Mouse (Mus musculus): Measurements from ENCODE around the gene Macrod2. TPM values are rescaled to one million over a fixed set of nuclear protein-coding genes. Genes with fewer than 3 reads are reported as not detected.

Macrod2 gene
- polyA plus RNA-seq, 1 experiment from 2014 or later = 42.1 TPM

- no peak overlapping the region for H3K27ac ChIP-seq (replicated peaks; ENCODE audit: low read depth, low read length)
- no peak overlapping the region for H3K4me3 ChIP-seq (ENCODE audit: low read depth, low read length)
- WGBS = 88% methylated on average over 5 of the region's 5 CpGs
- H3K4me2 ChIP-seq (ENCODE audit: low read depth, severe bottlenecking) = no peak overlapping the region
- H3K9ac ChIP-seq (ENCODE audit: low read length) = no peak overlapping the region
- ATAC-seq (ENCODE audit: insufficient number of reproducible peaks, low FRiP score, low TSS enrichment, low read depth) (no peak), DNase-seq (ENCODE audit: low spot score) (no peak)
- H3K9me3 ChIP-seq (ENCODE audit: control insufficient read depth, low read length) = no peaks in the 10 kb centered on the region
- H3K36me3 ChIP-seq (ENCODE audit: control insufficient read depth, insufficient read depth, low read length) = no peaks in the 10 kb centered on the region
- no peaks in the 10 kb centered on the region for H3K27me3 ChIP-seq (ENCODE audit: control insufficient read depth, insufficient read depth, low read length)
- no peaks in the 10 kb centered on the region for H3K4me1 ChIP-seq (ENCODE audit: control insufficient read depth, insufficient read depth, low read length)
Observed at GRCm38 (mm10) chr2:141211346-141211745, 816.2 kb downstream of the Macrod2 start.

- Histone ChIP-seq H3K9me3 (ENCODE audit: control insufficient read depth, low read length) (no peaks in the 10 kb centered on the region), H3K4me2 (ENCODE audit: low read depth, severe bottlenecking) (no peak overlapping the region), H3K4me3 (ENCODE audit: low read depth, low read length) (no peak overlapping the region), H3K27me3 (ENCODE audit: control insufficient read depth, insufficient read depth, low read length) (no peaks in the 10 kb centered on the region), H3K36me3 (ENCODE audit: control insufficient read depth, insufficient read depth, low read length) (no peaks in the 10 kb centered on the region), H3K27ac (replicated peaks; ENCODE audit: low read depth, low read length) (no peak overlapping the region), H3K4me1 (ENCODE audit: control insufficient read depth, insufficient read depth, low read length) (no peaks in the 10 kb centered on the region), H3K9ac (ENCODE audit: low read length) (no peak overlapping the region)
- DNase-seq (ENCODE audit: low spot score) (no peak), ATAC-seq (ENCODE audit: insufficient number of reproducible peaks, low FRiP score, low TSS enrichment, low read depth) (no peak)
- 95% methylated on average over 2 of the region's 2 CpGs for WGBS
Observed at GRCm38 (mm10) chr2:141212291-141212690, 817.2 kb downstream of the Macrod2 start.

GRCm38 (mm10) chr2:141217490-141217889 lies 822.4 kb downstream of the Macrod2 start:
- Histone ChIP-seq H3K27me3 (ENCODE audit: control insufficient read depth, insufficient read depth, low read length) (no peaks in the 10 kb centered on the region), H3K4me1 (ENCODE audit: control insufficient read depth, insufficient read depth, low read length) (no peaks in the 10 kb centered on the region), H3K27ac (replicated peaks; ENCODE audit: low read depth, low read length) (no peak overlapping the region), H3K9me3 (ENCODE audit: control insufficient read depth, low read length) (no peaks in the 10 kb centered on the region; the same call in 1 of the 2 replicates), H3K9ac (ENCODE audit: low read length) (no peak overlapping the region), H3K4me2 (ENCODE audit: low read depth, severe bottlenecking) (no peak overlapping the region), H3K4me3 (ENCODE audit: low read depth, low read length) (no peak overlapping the region), H3K36me3 (ENCODE audit: control insufficient read depth, insufficient read depth, low read length) (no peaks in the 10 kb centered on the region)
- DNase-seq (ENCODE audit: low spot score) (no peak), ATAC-seq (ENCODE audit: insufficient number of reproducible peaks, low FRiP score, low TSS enrichment, low read depth) (no peak)
- WGBS = 36% methylated on average over 2 of the region's 2 CpGs

GRCm38 (mm10) chr2:141217925-141218324 lies 822.8 kb downstream of the Macrod2 start:
- ATAC-seq (ENCODE audit: insufficient number of reproducible peaks, low FRiP score, low TSS enrichment, low read depth) (no peak), DNase-seq (ENCODE audit: low spot score) (no peak)

GRCm38 (mm10) chr2:141228809-141229208 lies 833.7 kb downstream of the Macrod2 start:
- no peak for ATAC-seq (ENCODE audit: insufficient number of reproducible peaks, low FRiP score, low TSS enrichment, low read depth)
- H3K36me3 ChIP-seq (ENCODE audit: control insufficient read depth, insufficient read depth, low read length) = no peaks in the 10 kb centered on the region
- no peak for DNase-seq (ENCODE audit: low spot score)
- H3K27me3 ChIP-seq (ENCODE audit: control insufficient read depth, insufficient read depth, low read length) = no peaks in the 10 kb centered on the region
- H3K4me3 ChIP-seq (ENCODE audit: low read depth, low read length) = no peak overlapping the region
- no peak overlapping the region for H3K27ac ChIP-seq (replicated peaks; ENCODE audit: low read depth, low read length)
- WGBS = 91% methylated on average over 1 of the region's 1 CpGs
- peaks cover 2% of the 10 kb centered on the region; the same call in 1 of the 2 replicates for H3K4me1 ChIP-seq (ENCODE audit: control insufficient read depth, insufficient read depth, low read length)
- H3K9me3 ChIP-seq (ENCODE audit: control insufficient read depth, low read length) = no peaks in the 10 kb centered on the region
- no peak overlapping the region for H3K9ac ChIP-seq (ENCODE audit: low read length)
- H3K4me2 ChIP-seq (ENCODE audit: low read depth, severe bottlenecking) = no peak overlapping the region

More at GRCm38 (mm10) chr2:141217925-141218324, 822.8 kb downstream of the Macrod2 start:
- Histone ChIP-seq H3K27ac (replicated peaks; ENCODE audit: low read depth, low read length) (no peak overlapping the region), H3K9ac (ENCODE audit: low read length) (no peak overlapping the region), H3K4me3 (ENCODE audit: low read depth, low read length) (no peak overlapping the region), H3K4me1 (ENCODE audit: control insufficient read depth, insufficient read depth, low read length) (no peaks in the 10 kb centered on the region), H3K9me3 (ENCODE audit: control insufficient read depth, low read length) (no peaks in the 10 kb centered on the region; the same call in 1 of the 2 replicates), H3K36me3 (ENCODE audit: control insufficient read depth, insufficient read depth, low read length) (no peaks in the 10 kb centered on the region), H3K4me2 (ENCODE audit: low read depth, severe bottlenecking) (no peak overlapping the region), H3K27me3 (ENCODE audit: control insufficient read depth, insufficient read depth, low read length) (no peaks in the 10 kb centered on the region)
- WGBS = 92% methylated on average over 3 of the region's 3 CpGs

GRCm38 (mm10) chr2:141229820-141230219 lies 834.7 kb downstream of the Macrod2 start:
- no peak overlapping the region for H3K4me2 ChIP-seq (ENCODE audit: low read depth, severe bottlenecking)
- WGBS = 69% methylated on average over 6 of the region's 6 CpGs
- H3K4me3 ChIP-seq (ENCODE audit: low read depth, low read length) = no peak overlapping the region
- H3K27ac ChIP-seq (replicated peaks; ENCODE audit: low read depth, low read length) = no peak overlapping the region
- H3K9me3 ChIP-seq (ENCODE audit: control insufficient read depth, low read length) = no peaks in the 10 kb centered on the region
- DNase-seq (ENCODE audit: low spot score) = no peak
- peaks cover 7% of the 10 kb centered on the region for H3K4me1 ChIP-seq (ENCODE audit: control insufficient read depth, insufficient read depth, low read length)
- H3K27me3 ChIP-seq (ENCODE audit: control insufficient read depth, insufficient read depth, low read length) = no peaks in the 10 kb centered on the region
- ATAC-seq (ENCODE audit: insufficient number of reproducible peaks, low FRiP score, low TSS enrichment, low read depth) = no peak
- no peak overlapping the region for H3K9ac ChIP-seq (ENCODE audit: low read length)
- H3K36me3 ChIP-seq (ENCODE audit: control insufficient read depth, insufficient read depth, low read length) = no peaks in the 10 kb centered on the region

- Histone ChIP-seq H3K4me2 (ENCODE audit: low read depth, severe bottlenecking) (peak overlapping the region; percentile 24; the same call in 1 of the 2 replicates), H3K4me3 (ENCODE audit: low read depth, low read length) (no peak overlapping the region), H3K4me1 (ENCODE audit: control insufficient read depth, insufficient read depth, low read length) (peaks cover 7% of the 10 kb centered on the region), H3K9ac (ENCODE audit: low read length) (no peak overlapping the region), H3K27me3 (ENCODE audit: control insufficient read depth, insufficient read depth, low read length) (no peaks in the 10 kb centered on the region), H3K36me3 (ENCODE audit: control insufficient read depth, insufficient read depth, low read length) (no peaks in the 10 kb centered on the region), H3K9me3 (ENCODE audit: control insufficient read depth, low read length) (no peaks in the 10 kb centered on the region), H3K27ac (replicated peaks; ENCODE audit: low read depth, low read length) (no peak overlapping the region)
- DNase-seq (ENCODE audit: low spot score) (peak; percentile 39), ATAC-seq (ENCODE audit: insufficient number of reproducible peaks, low FRiP score, low TSS enrichment, low read depth) (no peak)
- 22% methylated on average over 16 of the region's 16 CpGs for WGBS
Observed at GRCm38 (mm10) chr2:141231011-141231668, 836.0 kb downstream of the Macrod2 start.

GRCm38 (mm10) chr2:141234306-141234705 lies 839.2 kb downstream of the Macrod2 start:
- H3K4me1 ChIP-seq (ENCODE audit: control insufficient read depth, insufficient read depth, low read length) = peaks cover 7% of the 10 kb centered on the region
- peak overlapping the region; percentile 72 for H3K27ac ChIP-seq (replicated peaks; ENCODE audit: low read depth, low read length)
- ATAC-seq (ENCODE audit: insufficient number of reproducible peaks, low FRiP score, low TSS enrichment, low read depth) (peak; percentile 59; the same call in 1 of the 2 replicates), DNase-seq (ENCODE audit: low spot score) (peak; percentile 77)
- H3K27me3 ChIP-seq (ENCODE audit: control insufficient read depth, insufficient read depth, low read length) = no peaks in the 10 kb centered on the region
- no peaks in the 10 kb centered on the region for H3K36me3 ChIP-seq (ENCODE audit: control insufficient read depth, insufficient read depth, low read length)
- H3K4me2 ChIP-seq (ENCODE audit: low read depth, severe bottlenecking) = peak overlapping the region; percentile 19; the same call in 1 of the 2 replicates
- no peak overlapping the region for H3K9ac ChIP-seq (ENCODE audit: low read length)
- no peaks in the 10 kb centered on the region for H3K9me3 ChIP-seq (ENCODE audit: control insufficient read depth, low read length)
- WGBS = 11% methylated on average over 8 of the region's 8 CpGs
- H3K4me3 ChIP-seq (ENCODE audit: low read depth, low read length) = no peak overlapping the region
